Mouse (Mus musculus): ENCODE results near the gene Dnah7c.

- TF ChIP-seq USF1 (IDR thresholded peaks at IDR 0.05; ENCODE audit: low read depth) (no peak), CTCF (IDR thresholded peaks at IDR 0.05; ENCODE audit: control insufficient read depth, insufficient read depth, insufficient read length) (no peak), MAX (IDR thresholded peaks at IDR 0.05) (no peak), CEBPB (IDR thresholded peaks at IDR 0.05; ENCODE audit: low read depth) (no peak), MYOG (IDR thresholded peaks at IDR 0.05; ENCODE audit: control insufficient read depth, extremely low read depth, insufficient read length) (no peak)
These were observed 194.9 kb downstream of the Dnah7c start for GRCm38 (mm10) chr1:46620331-46620730.
